Mouse (Mus musculus) lung, adult 2 months (tissue): ENCODE measurements around the gene Ccl1. TPM values are rescaled to one million over a fixed set of nuclear protein-coding genes. Genes with fewer than 3 reads are reported as not detected.

Source experiments
- DNase-seq: peaks from one replicate; pipeline ENCODE4 v3.0.0; 2022
- H3K4me1 ChIP-seq: fragments of 200-500 bp; 2 replicates; pipeline ENCODE4 v1.6.1; 2011; ENCODE audit warnings: low read length; ENCODE audit not compliant: control insufficient read depth, insufficient read depth
- H3K4me3 ChIP-seq: fragments of 200-500 bp; replicated peaks from 2 replicates; pipeline ENCODE3; 2011; ENCODE audit warnings: low read depth, mild to moderate bottlenecking, control low read depth, low read length; ENCODE audit errors: extremely low read depth
- CTCF ChIP-seq: fragments of 200-500 bp; IDR thresholded peaks from 2 replicates; pipeline ENCODE4 v1.5.1; 2011; ENCODE audit warnings: mild to moderate bottlenecking, low read length, control low read depth; ENCODE audit not compliant: insufficient read depth
- POLR2A ChIP-seq: fragments of 200-500 bp; IDR thresholded peaks from 2 replicates; pipeline ENCODE4 v1.6.1; 2011; ENCODE audit warnings: low read depth, mild to moderate bottlenecking, control low read depth, low read length, borderline replicate concordance; ENCODE audit errors: extremely low read depth
- WGBS: fragments of 180-500 bp; shearing (Covaris S2); methylation state at CpG from one replicate; pipeline ENCODE4 v1.1.7; 2018; 5-methylcytosine and 5-hydroxymethylcytosine counted together
- polyA plus RNA-seq: library from polyadenylated mRNA; depleted of rRNA; stranded (reverse); fragments of >200 nt; gene quantifications from 2 replicates; pipeline ENCODE4 v1.2.3, GENCODE M21; 2012

Gene Ccl1
- polyA plus RNA-seq, 1 experiment: not detected

GRCm38 (mm10) chr11:82259131-82259530, 46.4 kb downstream of the Ccl1 start:
- DNase-seq: no peak
- WGBS: 43% methylated on average over 4 of the region's 4 CpGs
- no peaks in the 10 kb centered on the region for H3K4me1 ChIP-seq
- no peak overlapping the region for H3K4me3 ChIP-seq
- TF ChIP-seq CTCF: no peak

- no peaks in the 10 kb centered on the region for H3K4me1 ChIP-seq
- WGBS: 16% methylated on average over 4 of the region's 4 CpGs
- H3K4me3 ChIP-seq: no peak overlapping the region
- no peak for DNase-seq
- TF ChIP-seq CTCF (no peak), POLR2A (no peak)
Measured at GRCm38 (mm10) chr11:82255601-82256000, 49.9 kb downstream of the Ccl1 start.

GRCm38 (mm10) chr11:82253421-82253820, 52.1 kb downstream of the Ccl1 start:
- no peaks in the 10 kb centered on the region for H3K4me1 ChIP-seq
- WGBS: 24% methylated on average over 4 of the region's 4 CpGs

DNA sequence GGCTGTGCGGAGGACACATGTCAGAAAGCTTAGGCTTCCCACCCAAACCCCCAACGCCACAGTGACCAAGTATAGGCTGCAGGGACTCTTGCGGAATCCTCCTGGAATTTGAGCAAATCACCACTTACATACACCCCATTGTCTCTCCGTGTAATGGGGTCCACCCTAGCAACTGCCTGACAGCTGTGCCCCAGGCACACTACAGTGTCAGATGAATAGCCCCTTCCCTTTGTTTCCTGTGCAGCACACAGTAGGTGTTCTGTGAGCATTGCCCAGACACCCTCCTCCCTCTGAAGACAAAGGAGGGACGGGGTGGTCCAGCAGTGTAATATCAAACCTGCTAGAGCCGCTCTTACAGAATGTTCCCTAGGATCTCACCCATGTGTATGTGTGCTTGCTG, 54.2 kb downstream of the Ccl1 start:
- Histone ChIP-seq H3K4me1 (no peaks in the 10 kb centered on the region), H3K4me3 (no peak overlapping the region)
- WGBS: 68% methylated on average over 6 of the region's 6 CpGs
- no peak for DNase-seq
- TF ChIP-seq CTCF (no peak), POLR2A (no peak)

More at GRCm38 (mm10) chr11:82253421-82253820, 52.1 kb downstream of the Ccl1 start:
- no peak overlapping the region for H3K4me3 ChIP-seq
- TF ChIP-seq POLR2A: no peak
- no peak for TF ChIP-seq CTCF
- DNase-seq: no peak

DNA sequence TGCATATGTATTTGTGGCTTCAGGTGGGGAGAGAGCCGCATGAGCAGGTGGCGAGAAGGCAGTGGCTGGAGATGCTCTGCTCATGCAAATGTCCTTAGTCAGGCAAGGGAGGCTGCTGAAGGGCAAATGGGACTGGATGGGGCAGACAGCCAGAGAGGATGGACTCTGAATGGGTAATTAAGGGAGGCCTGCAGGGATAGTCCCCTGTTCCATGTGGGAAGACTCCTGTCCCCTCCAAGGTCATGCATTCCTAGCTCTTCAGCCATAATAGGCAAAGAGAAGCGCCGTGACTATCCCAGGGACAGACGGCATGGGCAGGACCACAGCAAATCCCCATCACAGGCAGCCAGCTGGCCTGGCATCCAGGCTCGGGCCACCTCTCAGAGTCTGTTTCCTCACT, 55.5 kb downstream of the Ccl1 start:
- TF ChIP-seq POLR2A (no peak), CTCF (no peak)
- no peak for DNase-seq
- Histone ChIP-seq H3K4me1 (no peaks in the 10 kb centered on the region), H3K4me3 (no peak overlapping the region)
- WGBS: 86% methylated on average over 6 of the region's 6 CpGs

- Histone ChIP-seq H3K4me1 (no peaks in the 10 kb centered on the region), H3K4me3 (no peak overlapping the region)
- 66% methylated on average over 5 of the region's 5 CpGs for WGBS
- TF ChIP-seq CTCF (no peak), POLR2A (no peak)
- no peak for DNase-seq
Measured at GRCm38 (mm10) chr11:82237439-82237838, 68.1 kb downstream of the Ccl1 start.

- 23% methylated on average over 2 of the region's 2 CpGs for WGBS
- no peaks in the 10 kb centered on the region for H3K4me1 ChIP-seq
- no peak overlapping the region for H3K4me3 ChIP-seq
- no peak for TF ChIP-seq POLR2A
- peak; percentile 88 for TF ChIP-seq CTCF
- no peak for DNase-seq
Measured at GRCm38 (mm10) chr11:82235551-82236207, 69.8 kb downstream of the Ccl1 start.

- Histone ChIP-seq H3K4me1 (no peaks in the 10 kb centered on the region), H3K4me3 (no peak overlapping the region)
- TF ChIP-seq POLR2A: no peak
- no peak for TF ChIP-seq CTCF
- 45% methylated on average over 6 of the region's 6 CpGs for WGBS
- DNase-seq: no peak
Measured at GRCm38 (mm10) chr11:82233991-82234390, 71.5 kb downstream of the Ccl1 start.

- TF ChIP-seq POLR2A (no peak), CTCF (no peak)
- H3K4me1 ChIP-seq: no peaks in the 10 kb centered on the region
- 81% methylated on average over 9 of the region's 9 CpGs for WGBS
- no peak overlapping the region for H3K4me3 ChIP-seq
- DNase-seq: no peak
Measured at GRCm38 (mm10) chr11:82226976-82227375, 78.5 kb downstream of the Ccl1 start.

DNA sequence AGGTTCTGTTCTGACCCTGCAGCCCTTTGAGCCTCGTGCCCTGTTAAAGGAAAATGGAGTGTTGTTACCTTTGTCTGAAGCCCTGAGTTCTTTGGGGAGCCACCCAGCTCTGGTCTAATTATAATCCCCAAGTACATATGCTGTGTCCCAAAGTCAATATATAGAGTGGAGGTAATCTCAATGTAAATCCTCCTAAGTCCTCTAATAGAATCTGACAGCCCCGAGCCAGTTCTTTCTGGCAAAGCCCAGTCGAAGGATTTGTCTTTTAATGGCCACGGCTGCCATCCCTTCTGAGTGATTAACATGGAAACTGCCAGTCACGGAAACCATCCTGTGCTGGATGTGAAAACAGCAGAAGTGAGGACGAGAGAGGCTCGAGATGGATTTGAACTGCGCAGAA, 79.6 kb downstream of the Ccl1 start:
- WGBS: 62% methylated on average over 8 of the region's 8 CpGs
- no peaks in the 10 kb centered on the region for H3K4me1 ChIP-seq
- no peak for DNase-seq
- H3K4me3 ChIP-seq: no peak overlapping the region
- no peak for TF ChIP-seq CTCF
- TF ChIP-seq POLR2A: no peak
